Mouse (Mus musculus) mouse trophoblast stem cell (cell line): ENCODE results near the gene Tbc1d14.

ENCODE experiments used
- in situ Hi-C, 2 experiments: fragments of 300-500 bp; cut with MseI, MboI; formaldehyde crosslinking; loops; 2 replicates in 1 of 2; 3 replicates in 1 of 2; pipeline ENCODE4 v1.15.1; 2025

Tbc1d14 gene

GRCm38 (mm10) chr5:36464709-36465661, 128.1 kb downstream of the Tbc1d14 start, which contains the start of gene Grpel1:
TSS of gene Grpel1 (plus strand) at chr5:36464998.
- in situ Hi-C loops, result loop anchor here in 1 of 2 experiments (10.0 kb wide), 1 partner anchor 280 kb away; the partner anchor contains the start of gene Bloc1s4

GRCm38 (mm10) chr5:36463391-36463790, 129.7 kb downstream of the Tbc1d14 start:
- in situ Hi-C loops, result loop anchor here in 1 of 2 experiments (10.0 kb wide), 1 partner anchor 281 kb away; the partner anchor contains the start of gene Bloc1s4

GRCm38 (mm10) chr5:36462810-36463209, 130.3 kb downstream of the Tbc1d14 start:
- in situ Hi-C loops, result loop anchor here in 1 of 2 experiments (10.0 kb wide), 1 partner anchor 282 kb away; the partner anchor contains the start of gene Bloc1s4

- in situ Hi-C loops, result loop anchor here in 1 of 2 experiments (10.0 kb wide), 1 partner anchor 284 kb away; the partner anchor contains the start of gene Bloc1s4
Measured at GRCm38 (mm10) chr5:36461231-36461630, 131.8 kb downstream of the Tbc1d14 start.

- in situ Hi-C loops, result loop anchor here in 1 of 2 experiments (10.0 kb wide), 1 partner anchor 284 kb away; the partner anchor contains the start of gene Bloc1s4
Measured at GRCm38 (mm10) chr5:36460712-36461111, 132.4 kb downstream of the Tbc1d14 start.

- in situ Hi-C loops, result no loop called here
Measured at GRCm38 (mm10) chr5:36458926-36459325, 134.2 kb downstream of the Tbc1d14 start.

GRCm38 (mm10) chr5:36457706-36458105, 135.4 kb downstream of the Tbc1d14 start:
- in situ Hi-C loops, result no loop called here

GRCm38 (mm10) chr5:36452821-36453220, 140.3 kb downstream of the Tbc1d14 start:
- in situ Hi-C loops, result no loop called here

GRCm38 (mm10) chr5:36451872-36452389, 141.1 kb downstream of the Tbc1d14 start:
- in situ Hi-C loops, result no loop called here

GRCm38 (mm10) chr5:36451119-36451518, 142.0 kb downstream of the Tbc1d14 start:
- in situ Hi-C loops, result no loop called here

- in situ Hi-C loops, result no loop called here
Measured at GRCm38 (mm10) chr5:36449710-36450358, 143.2 kb downstream of the Tbc1d14 start.

- in situ Hi-C loops, result no loop called here
Measured at GRCm38 (mm10) chr5:36447872-36448271, 145.2 kb downstream of the Tbc1d14 start.

- in situ Hi-C loops, result no loop called here
Measured at GRCm38 (mm10) chr5:36446166-36446890, 146.7 kb downstream of the Tbc1d14 start.

- in situ Hi-C loops, result no loop called here
Measured at GRCm38 (mm10) chr5:36445028-36445427, 148.0 kb downstream of the Tbc1d14 start.

GRCm38 (mm10) chr5:36444611-36445010, 148.5 kb downstream of the Tbc1d14 start:
- in situ Hi-C loops, result no loop called here

GRCm38 (mm10) chr5:36440741-36441140, 152.3 kb downstream of the Tbc1d14 start:
- in situ Hi-C loops, result no loop called here
